Mouse (Mus musculus): ENCODE results near the gene Dscaml1.
A peak's percentile ranks its signal among the peaks of the same experiment; 100 is the strongest.

Dscaml1 gene

GRCm38 (mm10) chr9:45633036-45633435 is 206.6 kb downstream of the Dscaml1 start:
- DNase-seq (ENCODE audit: low read depth), result peak; percentile 16

GRCm38 (mm10) chr9:45634978-45635377 is 208.6 kb downstream of the Dscaml1 start:
- DNase-seq (ENCODE audit: low read depth), result no peak

GRCm38 (mm10) chr9:45637346-45637745 is 210.9 kb downstream of the Dscaml1 start:
- no peak for DNase-seq (ENCODE audit: low read depth)

- no peak for DNase-seq (ENCODE audit: low read depth)
Observed at GRCm38 (mm10) chr9:45638184-45638917, 211.9 kb downstream of the Dscaml1 start.

GRCm38 (mm10) chr9:45644833-45645388 is 218.5 kb downstream of the Dscaml1 start:
- no peak for DNase-seq (ENCODE audit: low read depth)

GRCm38 (mm10) chr9:45645526-45645925 is 219.1 kb downstream of the Dscaml1 start:
- no peak for DNase-seq (ENCODE audit: low read depth)

GRCm38 (mm10) chr9:45651078-45651809 is 224.8 kb downstream of the Dscaml1 start:
- no peak for DNase-seq (ENCODE audit: low read depth)

GRCm38 (mm10) chr9:45651810-45652177 is 225.4 kb downstream of the Dscaml1 start:
- no peak for DNase-seq (ENCODE audit: low read depth)

- no peak for DNase-seq (ENCODE audit: low read depth)
Observed at GRCm38 (mm10) chr9:45657172-45658062, 231.0 kb downstream of the Dscaml1 start.

GRCm38 (mm10) chr9:45660191-45660590 is 233.8 kb downstream of the Dscaml1 start:
- peak; percentile 18 for DNase-seq (ENCODE audit: low read depth)

GRCm38 (mm10) chr9:45662471-45662870 is 236.0 kb downstream of the Dscaml1 start:
- DNase-seq (ENCODE audit: low read depth), result no peak

- no peak for DNase-seq (ENCODE audit: low read depth)
Observed at GRCm38 (mm10) chr9:45663386-45664315, 237.2 kb downstream of the Dscaml1 start.

GRCm38 (mm10) chr9:45664326-45664725 is 237.9 kb downstream of the Dscaml1 start:
- no peak for DNase-seq (ENCODE audit: low read depth)

- DNase-seq (ENCODE audit: low read depth), result no peak
Observed at GRCm38 (mm10) chr9:45664871-45665394, 238.5 kb downstream of the Dscaml1 start.

GRCm38 (mm10) chr9:45675931-45676330 is 249.5 kb downstream of the Dscaml1 start:
- no peak for DNase-seq (ENCODE audit: low read depth)

- no peak for DNase-seq (ENCODE audit: low read depth)
Observed at GRCm38 (mm10) chr9:45676578-45676977, 250.2 kb downstream of the Dscaml1 start.

GRCm38 (mm10) chr9:45677236-45677781 is 250.9 kb downstream of the Dscaml1 start:
- DNase-seq (ENCODE audit: low read depth), result peak; percentile 67

- DNase-seq (ENCODE audit: low read depth), result no peak
Observed at GRCm38 (mm10) chr9:45677952-45678663, 251.7 kb downstream of the Dscaml1 start.

GRCm38 (mm10) chr9:45678664-45679026 is 252.2 kb downstream of the Dscaml1 start:
- no peak for DNase-seq (ENCODE audit: low read depth)

GRCm38 (mm10) chr9:45682461-45682998 is 256.1 kb downstream of the Dscaml1 start:
- DNase-seq (ENCODE audit: low read depth), result no peak

Measured in NIH3T3 (cell line).